Mouse (Mus musculus) urinary bladder, postnatal 10 days (tissue): ENCODE measurements around the gene Meis2.

Source experiments
- DNase-seq: peaks from one replicate; pipeline ENCODE4 v3.0.0; 2022; ENCODE audit warnings: low spot score

Gene Meis2

GRCm38 (mm10) chr2:116067711-116068110 is 2.1 kb upstream of the Meis2 start:
- no peak for DNase-seq

GRCm38 (mm10) chr2:116067065-116067497 is 1.4 kb upstream of the Meis2 start:
- peak; percentile 63 for DNase-seq

- no peak for DNase-seq
Observed at GRCm38 (mm10) chr2:116066057-116066941, 660 bp upstream of the Meis2 start.

- no peak for DNase-seq
Observed at GRCm38 (mm10) chr2:116065057-116065456, 582 bp downstream of the Meis2 start.

DNA sequence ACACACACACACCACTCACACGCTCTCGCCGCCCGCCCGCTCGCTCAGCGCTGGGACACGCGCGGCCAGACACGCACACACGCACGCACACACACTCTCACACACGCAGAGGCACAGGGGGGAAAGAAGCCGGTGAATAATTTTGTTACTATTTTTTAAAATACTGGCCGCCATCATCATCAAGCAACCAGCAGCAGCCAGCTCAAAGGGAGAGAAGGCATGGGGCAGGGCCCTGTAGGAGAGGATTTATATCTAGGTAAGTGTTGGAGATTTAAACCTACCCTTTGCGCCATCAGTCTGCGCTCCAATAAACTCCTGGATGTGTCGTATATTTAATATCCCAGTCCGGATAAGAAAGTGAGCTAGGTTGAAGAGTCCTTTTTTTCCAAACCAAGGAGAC is 1.1 kb downstream of the Meis2 start:
- DNase-seq, result no peak

- no peak for DNase-seq
Observed at GRCm38 (mm10) chr2:116063819-116064293, 1.8 kb downstream of the Meis2 start.

- DNase-seq, result no peak
Observed at GRCm38 (mm10) chr2:116062761-116063441, 2.7 kb downstream of the Meis2 start.

GRCm38 (mm10) chr2:116062251-116062651 is 3.4 kb downstream of the Meis2 start:
- no peak for DNase-seq

GRCm38 (mm10) chr2:116061401-116062021 is 4.1 kb downstream of the Meis2 start:
- DNase-seq, result no peak

GRCm38 (mm10) chr2:116060701-116061400 is 4.8 kb downstream of the Meis2 start:
- DNase-seq, result no peak

DNA sequence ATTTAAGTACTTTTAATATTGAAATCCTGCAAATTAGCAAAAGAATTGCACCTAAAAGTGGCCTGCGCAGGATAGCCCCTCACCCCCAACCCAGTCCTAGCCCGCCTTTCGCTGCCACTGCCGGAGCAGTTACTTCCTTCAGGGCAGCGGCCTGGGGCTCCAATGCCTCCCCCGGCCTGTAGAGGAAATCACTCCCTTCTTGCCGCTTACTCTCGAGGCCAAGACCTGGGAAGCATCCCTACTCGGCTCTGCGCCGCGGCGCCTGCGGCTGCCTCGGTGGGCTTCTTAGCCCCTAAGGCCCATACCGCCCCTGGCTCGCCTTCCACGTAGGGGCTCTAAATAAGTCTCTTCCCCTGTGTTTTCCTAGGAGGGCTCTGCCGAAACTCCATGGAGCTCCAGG is 5.4 kb downstream of the Meis2 start:
- DNase-seq, result no peak

GRCm38 (mm10) chr2:116059661-116060060 is 6.0 kb downstream of the Meis2 start:
- no peak for DNase-seq

DNA sequence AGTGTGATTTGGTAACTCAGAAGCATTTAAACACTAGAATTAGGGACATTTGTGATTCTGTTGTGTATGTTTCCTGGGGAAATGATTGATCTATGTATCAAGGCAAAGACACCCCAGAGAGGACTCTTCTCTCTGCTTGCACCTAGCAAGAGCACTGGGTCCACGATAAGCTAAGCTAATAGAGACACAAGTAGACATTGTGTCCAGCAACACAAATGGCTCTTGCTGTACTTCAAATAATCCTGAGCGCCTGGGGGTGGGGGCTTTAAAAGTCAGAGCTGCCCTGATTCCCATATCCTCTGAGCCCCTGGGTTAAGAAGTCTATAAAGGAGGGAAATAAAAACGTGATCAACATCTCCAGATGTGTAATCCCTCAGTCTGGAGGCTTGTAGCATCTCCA is 6.6 kb downstream of the Meis2 start:
- no peak for DNase-seq

- no peak for DNase-seq
Observed at GRCm38 (mm10) chr2:116058511-116058910, 7.1 kb downstream of the Meis2 start.

DNA sequence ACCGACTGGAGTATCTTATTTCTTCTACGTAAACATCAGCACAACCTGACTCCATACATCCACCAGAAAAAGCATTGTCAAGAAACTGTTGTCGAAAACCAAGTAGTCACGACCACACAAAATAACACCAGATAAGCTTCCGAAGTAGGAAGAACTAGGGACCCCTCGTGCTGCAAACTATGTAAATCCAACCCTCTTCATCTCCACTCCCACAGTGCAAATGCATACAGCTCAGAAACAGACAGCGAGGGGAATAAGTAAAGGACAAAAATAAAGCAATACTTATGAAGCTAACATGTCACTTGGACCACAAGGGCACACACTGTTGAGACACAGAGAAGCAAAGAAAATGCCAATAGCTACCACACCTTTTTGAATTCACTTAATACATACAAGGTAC is 8.8 kb downstream of the Meis2 start:
- DNase-seq, result no peak

GRCm38 (mm10) chr2:116055686-116056620 is 9.7 kb downstream of the Meis2 start:
- no peak for DNase-seq

- no peak for DNase-seq
Observed at GRCm38 (mm10) chr2:116053931-116054330, 11.7 kb downstream of the Meis2 start.

- DNase-seq, result no peak
Observed at GRCm38 (mm10) chr2:116052688-116053421, 12.8 kb downstream of the Meis2 start.

- no peak for DNase-seq
Observed at GRCm38 (mm10) chr2:116051906-116052614, 13.6 kb downstream of the Meis2 start.

DNA sequence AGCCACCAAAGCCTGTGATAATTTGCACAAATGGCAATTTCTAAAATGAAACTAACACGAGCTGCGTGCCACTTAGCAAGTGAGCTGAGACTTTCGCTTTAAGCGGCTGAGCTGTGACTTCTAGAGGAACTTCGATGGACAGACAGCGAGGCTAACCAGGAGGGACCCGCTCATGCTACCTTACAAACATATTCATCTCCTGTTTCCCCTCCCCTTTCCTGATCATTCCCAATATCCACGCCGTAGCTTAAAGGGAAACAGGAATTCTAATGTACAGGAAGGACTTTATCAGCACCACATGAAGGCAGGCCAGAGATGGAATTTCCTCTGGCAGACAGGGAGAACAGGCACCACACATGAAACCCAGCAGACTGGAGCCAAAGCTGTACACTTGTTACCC is 15.9 kb downstream of the Meis2 start:
- no peak for DNase-seq
